Mouse (Mus musculus): ENCODE measurements around the gene Dnajb8.

Gene Dnajb8

DNA sequence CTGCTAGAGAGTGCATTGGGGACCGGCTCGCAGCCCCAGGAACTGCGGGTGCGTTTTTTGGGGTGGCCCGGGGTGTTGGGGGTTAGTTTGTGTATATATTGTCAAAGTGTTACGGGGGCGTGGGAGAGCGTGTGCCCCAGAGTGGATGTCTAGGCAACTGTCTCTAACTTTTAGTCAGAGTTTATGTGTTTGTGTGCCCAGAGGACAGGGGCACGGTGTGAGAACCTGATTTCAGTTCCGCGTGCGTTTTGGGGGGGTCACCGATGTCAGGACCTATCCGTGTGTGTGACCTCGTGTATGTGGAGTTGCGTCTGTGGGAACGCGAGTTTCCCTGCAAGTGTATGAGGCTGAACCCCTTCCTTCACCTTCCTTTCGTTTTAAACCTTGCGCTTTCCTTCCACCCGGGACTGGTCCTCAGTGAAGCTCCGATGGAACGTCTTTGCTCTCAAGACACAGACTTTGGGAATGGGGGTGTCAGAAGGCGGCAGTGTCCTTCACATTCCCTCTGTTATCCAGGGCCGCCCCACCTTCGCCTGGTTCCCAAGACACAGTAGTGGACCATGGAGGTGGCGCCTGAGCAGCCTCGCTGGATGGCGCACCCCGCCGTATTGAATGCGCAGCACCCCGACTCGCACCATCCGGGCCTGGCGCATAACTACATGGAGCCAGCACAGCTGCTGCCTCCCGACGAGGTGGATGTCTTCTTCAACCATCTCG, 22.9 kb upstream of the Dnajb8 start:
- DNase-seq (ENCODE audit: low spot score), result no peak

DNA sequence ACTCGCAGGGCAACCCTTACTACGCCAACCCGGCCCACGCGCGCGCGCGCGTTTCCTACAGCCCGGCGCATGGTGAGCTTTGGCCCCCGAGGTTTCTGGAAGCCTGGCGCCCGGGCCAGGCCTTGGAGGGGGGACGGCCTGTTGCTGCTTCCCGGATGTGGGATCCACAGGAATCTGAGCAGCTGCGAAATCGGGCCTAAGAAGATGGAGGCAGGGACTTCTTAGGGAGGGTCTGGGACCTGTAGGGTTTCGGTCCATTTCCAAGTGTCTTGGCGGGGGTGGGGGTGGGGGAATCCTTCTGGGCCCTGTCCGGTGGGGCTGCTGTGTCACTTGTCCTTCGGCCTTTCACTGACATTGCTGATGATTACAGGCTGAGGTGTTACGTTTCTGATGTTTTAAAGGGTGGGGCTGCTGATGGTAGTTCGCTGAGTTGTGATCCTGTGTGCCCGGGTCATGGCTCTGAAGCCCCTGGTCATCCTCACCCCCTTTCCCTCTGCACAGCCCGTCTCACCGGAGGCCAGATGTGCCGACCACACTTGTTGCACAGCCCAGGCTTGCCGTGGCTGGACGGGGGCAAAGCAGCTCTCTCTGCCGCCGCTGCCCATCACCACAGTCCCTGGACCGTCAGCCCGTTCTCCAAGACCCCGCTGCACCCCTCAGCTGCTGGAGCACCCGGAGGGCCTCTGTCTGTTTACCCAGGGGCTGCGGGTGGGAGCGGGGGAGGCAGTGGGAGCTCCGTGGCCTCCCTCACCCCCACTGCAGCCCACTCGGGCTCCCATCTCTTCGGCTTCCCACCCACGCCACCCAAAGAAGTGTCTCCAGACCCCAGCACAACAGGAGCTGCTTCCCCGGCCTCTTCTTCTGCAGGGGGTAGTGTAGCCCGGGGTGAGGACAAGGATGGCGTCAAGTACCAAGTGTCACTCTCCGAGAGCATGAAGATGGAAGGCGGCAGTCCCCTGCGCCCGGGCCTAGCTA, 22.1 kb upstream of the Dnajb8 start:
- no peak for DNase-seq (ENCODE audit: low spot score)

DNA sequence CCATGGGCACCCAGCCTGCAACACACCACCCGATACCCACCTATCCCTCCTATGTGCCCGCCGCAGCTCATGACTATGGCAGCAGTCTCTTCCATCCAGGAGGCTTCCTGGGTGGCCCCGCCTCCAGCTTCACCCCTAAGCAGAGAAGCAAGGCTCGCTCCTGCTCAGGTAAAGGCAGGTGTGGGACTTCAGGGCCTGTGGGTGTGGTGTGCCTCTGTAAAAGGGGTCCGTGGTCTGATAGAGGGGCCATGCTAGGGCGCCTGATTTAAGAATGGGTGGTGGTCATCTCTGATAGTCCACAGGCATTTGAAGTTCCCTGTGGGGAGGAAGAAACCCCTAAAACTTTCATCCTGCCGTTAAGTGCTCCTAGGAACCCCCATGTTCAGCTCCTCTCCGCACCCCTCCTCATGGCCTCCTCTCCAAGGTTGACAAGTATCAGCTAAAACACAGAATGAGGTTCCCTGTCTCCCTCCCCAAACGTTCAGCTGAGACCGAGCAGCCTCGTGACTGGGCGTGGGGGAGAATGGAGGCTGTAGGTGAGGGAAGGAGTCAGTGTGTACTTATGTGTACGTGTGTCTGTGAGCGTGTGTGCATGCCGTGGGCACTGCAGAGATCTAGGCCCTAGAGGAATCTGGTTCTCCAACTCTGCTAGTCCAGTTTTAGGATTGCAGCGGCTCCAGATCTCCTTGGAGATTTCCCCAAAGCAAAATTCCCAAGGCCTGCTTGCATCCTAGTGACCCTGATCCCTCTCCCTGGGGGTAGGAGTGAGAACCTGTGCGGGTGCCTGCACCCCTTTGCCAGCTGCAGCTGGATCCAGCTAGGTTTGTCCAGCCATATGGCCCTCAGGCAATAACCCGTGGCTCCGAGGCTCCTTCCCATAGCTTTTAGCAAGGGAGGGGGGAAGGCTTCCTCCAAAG, 21.1 kb upstream of the Dnajb8 start:
- DNase-seq (ENCODE audit: low spot score), result no peak

DNA sequence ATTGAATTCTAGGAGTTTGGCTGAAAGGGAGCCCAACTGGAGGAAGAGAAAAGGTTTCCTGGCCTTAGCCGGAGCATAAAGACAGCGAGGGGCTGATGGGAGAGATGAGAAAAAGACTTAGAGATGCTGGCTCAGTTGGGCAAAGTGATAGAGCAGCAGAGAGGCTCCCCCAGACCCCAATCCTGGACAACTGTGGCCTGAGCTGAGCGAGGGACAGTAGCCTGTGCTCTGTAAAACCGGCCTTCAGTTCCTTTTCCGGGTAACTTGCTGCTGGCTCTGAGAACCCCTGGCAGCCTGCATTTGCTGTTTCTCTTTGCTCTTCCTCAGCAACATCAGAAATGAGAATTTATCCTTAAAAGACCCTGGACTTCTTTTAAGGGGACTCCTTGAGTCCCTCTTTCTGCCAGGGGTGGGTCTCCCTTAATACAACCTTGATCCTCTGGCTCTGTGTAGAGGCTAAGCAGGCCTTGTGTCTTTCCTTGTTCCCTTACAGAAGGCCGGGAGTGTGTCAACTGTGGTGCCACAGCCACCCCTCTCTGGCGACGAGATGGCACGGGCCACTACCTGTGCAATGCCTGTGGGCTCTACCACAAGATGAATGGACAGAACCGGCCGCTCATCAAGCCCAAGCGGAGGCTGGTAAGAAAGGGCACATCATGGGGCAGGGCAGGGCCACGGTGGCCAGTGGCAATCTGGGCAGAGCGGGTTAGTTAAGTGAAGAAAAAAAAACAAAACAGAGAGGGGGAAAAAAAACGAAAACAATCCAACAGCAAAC, 20.0 kb upstream of the Dnajb8 start:
- no peak for DNase-seq (ENCODE audit: low spot score)

DNA sequence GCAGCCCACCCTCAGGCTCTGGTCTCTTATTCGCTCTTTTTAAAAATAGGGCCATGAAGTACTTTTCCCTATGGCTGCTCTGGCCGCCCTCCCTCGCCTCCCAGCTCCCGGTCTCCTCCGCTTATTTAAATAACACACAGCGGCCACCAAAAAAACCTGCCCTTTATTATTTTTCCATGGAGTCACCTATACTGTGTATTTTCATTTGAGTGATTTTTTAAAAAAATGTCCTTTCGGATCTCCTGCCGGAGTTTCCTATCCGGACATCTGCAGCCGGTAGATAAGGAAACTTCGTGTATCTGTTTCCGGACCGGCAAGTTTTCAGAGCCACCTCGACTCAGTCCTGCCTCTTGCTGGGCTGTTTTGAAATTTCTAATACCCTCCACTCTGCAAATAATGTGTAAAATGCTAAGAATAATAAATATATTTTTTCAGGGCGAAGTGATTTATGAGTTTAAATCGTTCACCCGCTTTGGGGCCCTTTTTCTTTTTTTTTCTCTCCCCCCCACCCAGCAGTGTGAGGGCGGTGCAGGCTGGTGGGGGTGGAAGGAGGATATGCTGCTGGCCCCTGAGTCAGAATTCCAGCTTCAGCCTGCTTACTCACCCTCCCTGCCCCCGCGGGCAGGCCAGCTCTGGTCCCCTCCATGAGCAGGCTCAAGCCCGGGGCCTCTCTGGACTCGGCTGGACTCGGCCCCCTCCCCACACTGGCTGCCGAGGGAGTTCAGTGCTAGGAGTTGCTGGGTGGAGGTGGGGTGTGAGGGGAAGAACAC, 19.0 kb upstream of the Dnajb8 start:
- no peak for DNase-seq (ENCODE audit: low spot score)

DNA sequence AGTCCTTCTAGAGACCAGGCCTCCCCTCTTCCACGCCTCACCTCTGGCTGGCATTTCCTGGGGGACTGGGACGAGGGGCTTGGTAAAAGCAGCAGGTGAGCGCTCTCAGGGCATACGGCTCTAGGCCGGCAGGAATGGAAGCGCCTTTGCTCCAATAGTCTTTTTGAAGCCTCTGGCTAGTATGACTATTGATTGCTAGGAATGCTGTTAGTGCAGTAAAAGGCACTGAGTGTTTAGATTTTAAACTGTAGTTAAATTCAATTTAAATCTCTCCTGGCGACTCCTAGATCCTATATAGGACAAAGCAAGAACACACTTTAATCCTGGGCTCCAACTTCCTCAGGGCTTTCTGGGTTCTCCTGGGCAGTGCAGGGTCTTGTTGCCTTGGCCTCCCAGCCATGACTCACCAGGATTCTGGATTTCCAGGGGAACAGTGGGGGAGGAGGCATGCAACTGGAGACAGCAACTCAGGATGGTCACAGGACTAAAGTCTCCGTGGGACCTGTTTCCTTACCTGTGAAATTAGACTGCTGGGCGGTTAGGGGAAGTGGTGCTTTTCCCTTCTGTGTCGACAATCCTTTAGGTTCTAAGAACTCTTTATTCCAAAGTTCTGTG, 18.2 kb upstream of the Dnajb8 start:
- no peak for DNase-seq (ENCODE audit: low spot score)

DNA sequence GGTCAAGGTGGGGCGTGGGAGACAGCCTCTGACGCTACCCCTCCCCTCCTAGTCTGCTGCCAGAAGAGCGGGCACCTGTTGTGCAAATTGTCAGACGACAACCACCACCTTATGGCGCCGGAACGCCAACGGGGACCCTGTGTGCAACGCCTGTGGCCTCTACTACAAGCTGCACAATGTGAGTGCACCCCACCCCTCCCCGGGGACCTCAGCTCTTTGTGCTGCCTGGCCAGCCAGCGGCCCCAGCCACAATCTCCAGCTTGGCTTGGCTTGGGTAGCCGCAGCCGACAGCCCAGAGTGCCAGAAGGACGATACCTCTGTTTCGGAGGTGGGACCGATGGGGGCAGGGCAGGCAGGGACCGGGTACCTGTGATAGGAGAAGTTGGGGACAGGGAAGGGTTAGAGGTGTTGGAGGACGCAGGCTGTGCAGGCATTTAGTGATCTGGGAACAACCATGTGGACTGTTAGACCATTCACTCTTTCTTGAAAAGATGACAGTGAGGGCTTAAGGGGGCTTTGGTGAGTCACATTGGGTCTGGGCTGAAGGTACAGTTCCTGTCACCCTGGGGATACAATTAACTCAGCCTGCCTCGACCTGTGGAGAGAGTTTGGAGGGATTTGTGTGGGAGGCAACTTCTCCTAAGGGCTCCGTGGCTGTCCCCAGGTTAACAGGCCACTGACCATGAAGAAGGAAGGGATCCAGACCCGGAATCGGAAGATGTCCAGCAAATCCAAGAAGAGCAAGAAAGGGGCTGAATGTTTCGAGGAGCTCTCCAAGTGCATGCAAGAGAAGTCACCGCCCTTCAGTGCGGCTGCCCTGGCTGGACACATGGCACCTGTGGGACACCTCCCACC, 17.3 kb upstream of the Dnajb8 start:
- no peak for DNase-seq (ENCODE audit: low spot score)

DNA sequence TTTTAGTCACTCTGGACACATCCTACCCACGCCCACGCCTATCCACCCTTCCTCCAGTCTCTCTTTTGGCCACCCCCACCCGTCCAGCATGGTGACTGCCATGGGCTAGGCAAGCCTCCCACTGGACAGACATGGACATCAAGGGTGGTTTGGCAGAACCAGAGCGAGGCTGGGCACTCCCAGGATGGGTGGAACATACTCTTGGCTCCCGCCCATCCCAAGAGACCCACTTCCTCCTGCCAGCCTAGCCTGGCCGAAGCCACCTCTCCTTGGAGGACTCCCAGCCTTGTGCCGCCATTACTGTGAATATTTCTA, 16.7 kb upstream of the Dnajb8 start:
- no peak for DNase-seq (ENCODE audit: low spot score)

DNA sequence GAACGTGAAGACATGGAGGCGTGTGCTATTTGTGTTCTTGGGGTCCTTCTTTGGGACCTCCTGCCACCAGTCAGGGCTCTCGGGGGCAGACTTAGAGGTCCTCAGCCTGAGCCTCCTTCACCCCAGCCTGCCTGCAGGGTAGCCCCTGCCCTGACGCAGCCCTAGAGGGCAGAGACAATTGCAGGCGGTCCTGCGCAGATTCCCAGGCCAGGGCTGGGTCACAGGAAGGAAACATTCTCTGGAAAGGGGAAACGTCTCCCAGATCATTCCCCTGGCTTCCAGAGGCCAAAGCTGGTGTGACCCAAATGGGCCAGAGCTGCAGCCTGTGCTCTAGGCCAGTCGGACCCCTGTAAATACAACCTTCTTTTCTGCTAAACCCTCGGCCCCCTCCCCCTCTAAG, 16.1 kb upstream of the Dnajb8 start:
- DNase-seq (ENCODE audit: low spot score), result no peak

DNA sequence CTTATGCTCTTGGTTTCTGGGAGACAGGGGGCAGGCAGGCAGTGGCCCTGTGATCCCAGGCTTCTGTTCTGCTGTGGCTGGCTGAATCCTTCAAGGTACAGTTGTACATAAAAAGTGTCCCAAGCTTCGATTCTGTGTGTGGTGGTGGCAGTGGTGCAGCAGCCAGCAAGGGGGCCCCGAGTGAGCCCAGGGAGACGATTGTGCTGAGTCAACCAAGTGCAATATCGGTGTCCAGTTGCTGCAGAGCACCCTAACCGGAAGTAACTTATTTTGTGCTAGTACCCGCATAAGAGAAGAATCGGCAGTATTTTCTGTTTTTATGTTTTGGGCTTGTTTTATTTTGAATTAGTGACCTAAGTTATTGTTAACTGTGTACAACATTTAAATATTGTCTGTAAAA, 15.5 kb upstream of the Dnajb8 start:
- no peak for DNase-seq (ENCODE audit: low spot score)

DNA sequence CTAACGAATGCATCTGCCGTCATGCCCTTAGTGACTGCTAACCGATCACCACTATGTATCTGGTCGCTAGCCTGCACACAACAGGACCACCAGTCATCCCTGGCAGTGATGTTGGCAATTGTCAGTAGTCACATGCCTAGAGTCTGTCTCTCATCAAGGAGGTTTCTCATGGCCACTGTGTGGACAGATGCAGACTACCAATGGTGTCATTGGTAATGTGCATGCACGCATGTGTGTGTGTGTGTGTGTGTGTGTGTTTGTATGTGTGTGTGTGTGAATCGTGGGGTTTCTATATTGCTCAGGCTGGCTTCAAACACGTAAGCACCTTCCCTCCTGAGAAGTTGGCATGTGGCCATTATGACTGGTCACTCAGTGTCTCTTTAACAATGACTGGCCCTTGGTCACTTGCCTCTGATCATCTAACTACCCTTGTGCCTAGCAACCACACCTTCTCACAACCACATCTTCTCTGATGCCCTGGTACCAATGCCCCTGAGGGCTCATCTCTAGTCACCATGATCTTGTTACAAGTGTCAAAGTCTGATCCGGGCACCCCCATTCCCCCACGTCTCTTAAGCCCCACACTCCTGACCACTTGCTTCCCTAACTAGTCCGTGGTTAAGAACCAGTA, 14.6 kb upstream of the Dnajb8 start:
- DNase-seq (ENCODE audit: low spot score), result no peak

DNA sequence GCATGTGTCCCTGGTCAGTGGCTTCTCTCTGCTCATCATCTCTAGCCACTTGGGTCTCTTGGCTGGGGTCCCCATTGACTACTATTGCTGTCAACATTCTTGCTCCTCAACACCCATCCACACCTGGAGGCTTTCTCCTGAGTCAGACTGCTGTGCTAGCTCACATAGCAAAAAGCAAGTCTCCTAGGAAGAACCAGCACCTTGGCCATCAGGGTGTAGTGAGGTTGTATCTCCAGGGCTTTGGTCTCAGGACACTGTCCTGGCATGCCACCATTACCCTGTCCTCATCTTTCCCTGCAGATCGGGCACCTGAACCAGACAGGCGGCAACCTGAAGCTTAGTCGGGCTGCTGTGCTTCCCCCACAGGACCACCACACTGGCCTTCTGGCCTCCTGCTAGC, 13.7 kb upstream of the Dnajb8 start:
- DNase-seq (ENCODE audit: low spot score), result no peak

DNA sequence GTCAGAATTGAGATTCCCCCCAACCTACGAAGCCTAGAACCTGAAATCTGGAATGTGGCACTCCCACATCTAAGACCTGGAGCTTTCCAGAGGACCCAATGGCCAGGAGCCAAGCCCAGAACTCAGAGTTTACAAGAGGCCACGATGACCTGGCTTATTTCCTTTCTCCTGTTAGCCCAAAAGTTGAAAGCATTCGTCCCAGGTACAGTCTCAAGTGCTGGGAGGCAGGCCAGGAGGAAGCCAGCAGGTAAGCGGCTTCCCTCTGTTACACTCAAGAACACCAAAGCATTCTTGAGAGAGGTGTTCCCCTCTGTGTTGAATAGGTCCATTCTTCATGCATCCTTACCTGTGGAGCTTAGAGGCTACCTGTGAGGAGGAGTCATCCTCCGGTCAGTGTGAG, 12.6 kb upstream of the Dnajb8 start:
- DNase-seq (ENCODE audit: low spot score), result no peak

DNA sequence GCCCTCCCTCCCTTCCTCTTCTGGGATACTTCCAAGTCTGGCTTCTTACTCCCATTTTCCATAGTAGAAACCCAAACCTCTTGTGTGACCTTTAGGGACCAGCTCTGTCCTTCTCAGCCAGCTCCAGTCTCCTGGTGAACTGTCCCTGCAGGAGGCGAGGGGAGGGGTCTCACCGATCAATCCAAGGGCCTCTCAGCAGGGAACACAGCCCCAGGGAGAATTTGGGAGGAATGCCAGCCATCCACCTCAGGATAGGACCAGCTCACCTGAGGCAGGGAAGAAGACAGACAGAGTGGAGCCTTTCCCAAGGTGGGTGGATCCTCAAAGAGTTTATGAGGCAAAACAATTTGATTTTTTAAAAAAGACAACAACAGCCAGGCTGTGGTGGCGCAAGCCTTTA, 11.9 kb upstream of the Dnajb8 start:
- DNase-seq (ENCODE audit: low spot score), result no peak

DNA sequence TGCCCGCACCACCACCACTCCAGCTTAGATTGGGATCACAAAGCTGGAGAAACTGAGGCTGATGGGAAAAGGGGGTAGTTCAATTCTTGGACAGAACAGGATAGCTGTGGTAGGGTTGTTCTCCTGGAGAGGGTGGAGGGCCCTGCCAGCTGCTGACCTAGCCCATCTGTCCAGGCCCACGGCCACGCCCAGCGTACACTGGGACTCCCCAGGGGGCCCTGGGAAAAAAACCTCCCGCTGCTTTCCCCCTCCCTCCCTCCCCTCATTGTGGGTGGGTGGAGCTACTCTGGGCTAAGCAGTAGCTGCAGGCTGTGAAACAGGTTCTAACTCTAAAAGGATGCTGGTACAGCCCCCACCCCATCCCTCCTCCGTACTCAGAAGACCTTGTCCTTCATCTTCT, 6.3 kb upstream of the Dnajb8 start:
- DNase-seq (ENCODE audit: low spot score), result no peak

DNA sequence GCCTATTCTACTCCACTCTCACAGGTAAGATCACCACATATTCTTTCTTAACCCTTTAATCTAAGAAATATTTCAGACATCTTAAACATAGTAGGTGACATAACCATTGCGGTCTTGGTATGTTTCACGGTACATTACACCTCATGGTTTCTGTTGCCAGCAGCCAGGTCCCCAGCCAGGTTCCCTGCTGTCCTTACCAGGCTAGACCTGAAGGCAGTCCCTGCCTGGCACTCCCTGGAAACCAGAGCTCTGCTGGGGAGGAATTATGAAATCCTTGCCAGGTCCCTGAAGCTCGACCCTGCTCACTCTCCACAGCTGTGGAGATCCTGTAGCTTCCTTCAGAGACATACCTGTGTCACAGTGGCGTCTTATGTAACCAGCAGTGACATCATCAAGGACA, 5.9 kb upstream of the Dnajb8 start:
- no peak for DNase-seq (ENCODE audit: low spot score)

DNA sequence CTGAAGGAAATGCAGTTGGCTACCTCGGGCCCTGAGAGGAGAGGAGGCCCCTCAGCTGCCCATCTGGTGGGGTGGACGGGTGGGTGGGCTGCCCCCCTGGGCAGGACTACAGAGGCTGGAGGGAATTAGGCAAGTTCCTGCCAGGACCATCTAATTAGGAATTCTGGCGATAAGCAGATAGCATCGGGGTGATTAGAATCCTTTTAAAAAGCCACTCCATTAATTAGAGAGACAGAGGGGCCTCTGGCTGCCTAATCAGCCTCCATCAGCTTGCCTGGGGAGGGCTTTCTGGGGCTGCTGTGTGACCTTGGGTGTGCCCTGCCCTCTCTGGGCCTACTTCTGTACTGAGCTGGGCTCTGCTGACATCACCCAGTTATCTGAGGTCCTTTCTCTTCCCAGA, 3.0 kb upstream of the Dnajb8 start:
- DNase-seq (ENCODE audit: low spot score), result no peak

DNA sequence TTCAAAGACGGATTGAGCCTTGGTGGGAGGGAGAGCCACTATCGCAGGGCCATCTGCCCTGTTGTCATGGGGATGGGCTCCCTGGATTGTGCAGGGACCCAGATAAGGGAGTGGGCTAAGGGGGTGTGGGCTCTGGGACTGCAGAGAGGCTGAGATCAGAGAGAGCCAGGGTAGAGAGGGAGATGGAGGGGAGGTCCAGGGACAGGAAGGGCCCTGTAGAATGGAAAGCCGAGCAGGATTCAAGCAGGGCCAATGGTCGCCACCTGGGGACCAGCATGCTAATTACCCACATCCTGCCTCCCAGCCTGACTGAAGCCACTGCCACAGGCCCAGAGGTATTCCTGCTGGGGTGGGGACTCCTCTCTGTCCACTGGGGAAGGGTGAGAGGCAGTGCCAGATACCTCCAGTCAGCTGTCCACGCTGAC, 4.5 kb downstream of the Dnajb8 start:
- no peak for DNase-seq (ENCODE audit: low spot score)

DNA sequence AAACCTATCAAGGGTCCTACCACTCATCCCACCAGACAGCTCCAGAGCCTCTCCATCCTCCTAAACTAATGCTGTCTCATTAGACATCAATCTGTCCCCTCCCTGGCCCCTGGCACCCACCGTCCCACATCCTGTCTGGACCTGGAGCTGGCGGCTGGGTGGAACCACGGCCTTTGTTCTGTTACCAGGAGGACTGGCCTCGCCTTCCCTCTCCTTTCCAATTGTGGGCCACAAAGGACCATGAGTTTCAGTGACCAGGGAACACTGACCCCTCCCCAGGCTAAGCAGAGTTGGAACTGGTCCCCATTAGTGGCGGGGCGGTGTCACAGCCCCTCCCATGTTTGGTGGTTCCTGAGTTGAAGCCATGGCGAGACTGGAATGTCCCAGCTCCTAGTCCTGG, 5.5 kb downstream of the Dnajb8 start:
- no peak for DNase-seq (ENCODE audit: low spot score)
